Mouse (Mus musculus): Measurements from ENCODE around the gene Gm49721.
"Not testable (repeated sequence)": the region's sequence is repeated elsewhere in the genome, so short reads cannot be mapped to it uniquely, and the experiment has no call there.

DNA sequence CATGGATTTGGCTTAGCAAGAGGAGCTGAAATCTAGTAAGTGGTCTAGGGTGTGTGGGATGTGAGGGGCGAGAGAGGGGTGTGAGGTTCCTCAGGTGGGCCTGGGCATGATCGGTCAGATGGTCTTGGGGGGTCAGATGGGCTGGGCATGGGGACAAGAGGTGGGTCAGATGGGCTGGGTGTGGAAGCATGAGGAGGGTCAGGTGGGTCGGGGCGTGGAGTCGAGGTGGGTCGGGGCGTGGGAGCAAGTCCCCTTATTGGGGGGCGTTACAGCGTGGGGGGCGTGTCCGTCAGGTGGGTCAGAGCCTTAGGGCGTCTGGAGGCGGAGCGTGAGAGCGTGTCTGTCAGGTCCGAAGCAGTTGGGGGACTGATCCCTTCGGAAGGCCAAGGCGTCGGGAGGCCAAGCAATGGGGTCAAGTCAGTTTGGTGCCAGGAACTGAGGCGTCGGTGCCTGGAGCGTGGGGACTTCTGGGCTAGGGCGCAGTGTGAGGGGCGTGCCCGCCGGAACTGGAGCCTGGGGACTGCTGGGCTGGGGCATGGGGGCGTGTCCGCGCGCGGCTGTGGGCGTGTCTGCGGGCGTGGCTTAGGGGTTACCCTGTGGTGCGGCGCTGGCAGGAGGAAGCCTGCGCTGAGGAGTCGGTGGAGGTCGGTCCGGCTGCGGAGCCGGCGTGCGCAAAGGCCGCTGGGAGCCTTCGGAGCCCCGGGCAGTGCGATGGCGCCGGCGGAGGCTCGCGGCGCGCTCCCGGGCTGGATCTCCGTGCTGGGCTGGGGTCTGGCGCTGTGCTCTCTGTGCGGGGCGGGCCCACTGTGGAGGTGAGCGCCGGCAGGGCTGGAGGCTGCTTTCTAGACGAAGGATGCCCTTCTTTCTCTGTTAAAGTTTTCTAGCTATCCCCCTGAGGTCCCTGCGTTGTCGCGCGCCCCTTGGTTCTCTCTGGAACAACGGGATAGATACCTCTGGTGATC, at the start of gene Gm49721:
- TF ChIP-seq POLR2A, CTCF (IDR thresholded peaks at IDR 0.05; ENCODE audit: extremely low read depth, insufficient read depth, low read length): not testable (repeated sequence)

All from cortical plate, adult 2 months (tissue).